Mouse (Mus musculus): Measurements from ENCODE around the gene Sema6c. TPM values are rescaled to one million over a fixed set of nuclear protein-coding genes. Genes with fewer than 3 reads are reported as not detected.

Sema6c gene
- polyA plus RNA-seq (2015; fragmentation: Nextera tagmentation; extraction: Ambion mirVana): 0.99 and 1.9 TPM in 2 replicates

DNA sequence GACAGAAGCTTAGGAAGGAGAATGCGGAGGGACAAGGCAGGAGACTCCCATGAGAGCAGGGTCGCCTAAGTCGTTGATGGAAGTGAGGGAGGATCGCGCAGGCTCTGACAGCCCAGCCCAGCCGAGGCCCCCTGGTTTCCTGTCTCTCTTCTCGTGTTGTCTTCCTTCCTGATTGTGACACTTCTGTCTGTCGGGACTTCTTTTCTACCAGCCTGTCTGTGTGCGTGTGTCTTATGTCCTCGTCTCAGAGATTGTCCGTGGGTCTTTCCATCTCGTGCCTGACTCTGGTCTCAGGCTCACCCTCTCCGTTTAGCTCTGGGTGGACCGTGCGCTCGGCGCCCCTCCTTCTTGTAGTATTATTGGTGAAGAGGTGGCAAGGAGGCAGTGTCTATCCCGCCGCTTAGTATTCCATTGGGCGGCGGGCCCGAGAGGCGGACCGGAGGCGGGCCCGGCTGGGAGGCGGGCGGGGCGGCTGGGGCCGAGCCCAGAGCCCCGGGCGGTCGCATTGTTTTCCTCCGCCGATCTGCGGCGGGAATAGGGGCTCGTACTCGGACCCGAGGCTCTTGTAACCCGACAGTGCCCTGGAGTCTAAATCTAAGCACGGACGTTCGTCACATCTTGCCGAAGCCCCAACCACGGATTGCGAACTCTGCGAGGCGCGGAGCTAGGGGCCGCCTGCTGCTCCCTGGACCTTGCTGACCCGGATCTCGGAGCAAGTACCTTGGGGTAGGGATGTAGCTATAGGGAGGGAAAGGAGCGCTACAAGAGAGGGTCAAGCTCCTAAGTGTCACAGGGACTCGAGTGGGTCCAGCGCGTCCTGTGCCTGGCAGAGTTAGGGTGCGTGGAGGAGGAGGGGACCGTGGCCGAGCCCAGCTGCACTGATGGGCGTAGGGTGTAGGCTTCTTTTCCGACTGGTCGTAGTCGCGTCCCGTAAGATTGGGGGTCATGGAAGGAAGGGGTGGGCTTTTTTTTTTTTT lies at the start of gene Sema6c:
Gene Sema6c, plus strand, starts transcription at position 471 of the 977 bp plus-strand sequence.

GRCm38 (mm10) chr3:95110911-95111726 lies 49.1 kb upstream of the Sema6c start, which contains the start of gene Vps72:
TSS of gene Vps72 (plus strand) at chr3:95111022.

GRCm38 (mm10) chr3:95124246-95124645 lies 36.0 kb upstream of the Sema6c start, which contains the start of gene Tmod4:
TSS of gene Tmod4 (plus strand) at chr3:95124476.

DNA sequence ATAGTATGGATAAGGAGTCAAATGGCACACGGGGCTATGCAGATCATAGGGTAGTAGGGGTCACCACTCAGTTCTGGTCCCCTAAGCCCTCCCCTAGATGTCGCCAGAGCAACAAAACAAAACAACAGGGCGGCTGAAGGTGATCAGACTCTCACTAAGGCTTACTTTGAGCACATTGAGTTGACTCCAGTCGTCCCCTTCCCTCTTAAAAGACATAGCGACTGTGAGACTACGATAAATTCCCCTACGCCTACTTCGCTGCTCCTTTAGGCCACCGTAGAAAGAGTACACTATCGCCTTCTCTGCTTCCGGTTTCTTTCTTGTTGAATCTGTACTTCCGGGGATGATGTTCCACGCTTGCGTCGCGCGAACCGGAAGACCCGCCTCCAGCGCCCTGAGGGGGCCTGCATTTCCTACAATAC lies 26.6 kb upstream of the Sema6c start, which contains the start of the genes Scnm1 and Lysmd1:
Gene Scnm1, minus strand, starts transcription at position 332 of the 422 bp plus-strand sequence.
Gene Lysmd1, plus strand, starts transcription at position 409 of the 422 bp plus-strand sequence.

DNA sequence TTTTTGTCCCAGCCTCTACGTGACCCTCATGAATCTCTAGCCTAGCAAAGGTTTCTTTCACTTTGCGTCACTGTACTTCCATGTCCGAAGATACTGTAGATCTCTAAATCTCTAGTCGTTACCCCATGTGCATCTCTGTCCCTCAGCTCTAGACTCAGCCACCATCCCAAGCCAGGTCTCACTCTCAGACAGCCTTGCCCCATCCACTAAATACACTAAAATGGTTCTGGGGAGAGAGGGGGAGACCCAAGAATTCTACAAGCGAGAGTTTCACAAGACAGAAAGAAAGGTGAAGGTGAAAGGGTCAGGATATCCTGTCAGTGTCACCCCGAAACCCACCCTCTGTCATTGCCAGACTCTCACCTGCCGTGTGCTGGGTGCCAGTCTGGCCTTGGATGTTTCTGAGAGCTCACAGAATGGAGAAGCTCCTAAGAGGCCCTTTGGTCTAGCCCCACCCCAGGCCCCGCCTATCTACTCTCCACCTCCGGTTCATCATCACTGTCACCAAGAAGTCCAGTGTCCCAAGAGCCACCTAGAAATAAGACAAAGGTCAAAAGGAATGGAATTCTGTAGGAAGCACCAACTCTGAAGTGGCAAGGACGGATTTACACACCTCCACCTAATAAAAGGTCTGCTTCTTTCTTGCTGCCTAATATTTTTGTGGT lies 18.2 kb upstream of the Sema6c start, which contains the start of gene Tnfaip8l2:
Gene Tnfaip8l2, minus strand, starts transcription at position 409 of the 665 bp plus-strand sequence.

GRCm38 (mm10) chr3:95217255-95218134 lies 57.2 kb downstream of the Sema6c start, which contains the start of gene Gabpb2:
TSS of gene Gabpb2 (minus strand) at chr3:95217916.

Small RNA genes lying within 50 kb of the gene (microRNA-seq; reads per million reads assigned to microRNA genes)
- gene Mir8099-1: not detected

Other genes starting within 250 kb of the Sema6c start
- gene Selenbp1, start 227.4 kb upstream of the Sema6c start, polyA plus RNA-seq (2015; fragmentation: Nextera tagmentation; extraction: Ambion mirVana): 33.3 and 38.8 TPM in 2 replicates
- 2.5 TPM in 2 replicates for gene Rfx5, start 206.4 kb upstream of the Sema6c start, polyA plus RNA-seq (2015; fragmentation: Nextera tagmentation; extraction: Ambion mirVana)
- 16.9 and 20.8 TPM in 2 replicates for gene Pi4kb, start 185.7 kb upstream of the Sema6c start, polyA plus RNA-seq (2015; fragmentation: Nextera tagmentation; extraction: Ambion mirVana)
- gene Zfp687, start 145.0 kb upstream of the Sema6c start, polyA plus RNA-seq (2015; fragmentation: Nextera tagmentation; extraction: Ambion mirVana): 10.1 and 10.3 TPM in 2 replicates
- gene Psmd4, start 117.8 kb upstream of the Sema6c start, polyA plus RNA-seq (2015; fragmentation: Nextera tagmentation; extraction: Ambion mirVana): 173 and 183 TPM in 2 replicates
- 15.7 and 18.3 TPM in 2 replicates for gene Pip5k1a, start 53.5 kb upstream of the Sema6c start, polyA plus RNA-seq (2015; fragmentation: Nextera tagmentation; extraction: Ambion mirVana)
- gene Vps72, start 49.4 kb upstream of the Sema6c start, polyA plus RNA-seq (2015; fragmentation: Nextera tagmentation; extraction: Ambion mirVana): 55.1 and 64.5 TPM in 2 replicates
- gene Tmod4, start 36.0 kb upstream of the Sema6c start, polyA plus RNA-seq (2015; fragmentation: Nextera tagmentation; extraction: Ambion mirVana): 0.53 and 0.96 TPM in 2 replicates
- gene Scnm1, start 26.4 kb upstream of the Sema6c start, polyA plus RNA-seq (2015; fragmentation: Nextera tagmentation; extraction: Ambion mirVana): 31.7 and 43.2 TPM in 2 replicates
- gene Lysmd1, start 26.4 kb upstream of the Sema6c start, polyA plus RNA-seq (2015; fragmentation: Nextera tagmentation; extraction: Ambion mirVana): 7.1 and 8.2 TPM in 2 replicates
- gene Tnfaip8l2, start 18.1 kb upstream of the Sema6c start, polyA plus RNA-seq (2015; fragmentation: Nextera tagmentation; extraction: Ambion mirVana): 5.4 and 12.3 TPM in 2 replicates
- gene Gabpb2, start 57.5 kb downstream of the Sema6c start, polyA plus RNA-seq (2015; fragmentation: Nextera tagmentation; extraction: Ambion mirVana): 3.8 and 4.0 TPM in 2 replicates
- gene Cdc42se1, start 68.3 kb downstream of the Sema6c start, polyA plus RNA-seq (2015; fragmentation: Nextera tagmentation; extraction: Ambion mirVana): 66.3 and 71.6 TPM in 2 replicates
- 4.9 and 5.8 TPM in 2 replicates for gene Mllt11, start 71.7 kb downstream of the Sema6c start, polyA plus RNA-seq (2015; fragmentation: Nextera tagmentation; extraction: Ambion mirVana)
- gene Gm128, start 81.1 kb downstream of the Sema6c start, polyA plus RNA-seq (2015; fragmentation: Nextera tagmentation; extraction: Ambion mirVana): 0.28 and 0.31 TPM in 2 replicates
- gene Bnipl, start 90.7 kb downstream of the Sema6c start, polyA plus RNA-seq (2015; fragmentation: Nextera tagmentation; extraction: Ambion mirVana): 5.2 and 6.8 TPM in 2 replicates
- gene Mindy1, start 120.9 kb downstream of the Sema6c start, polyA plus RNA-seq (2015; fragmentation: Nextera tagmentation; extraction: Ambion mirVana): 42.4 and 43.8 TPM in 2 replicates
- 13.8 and 14.0 TPM in 2 replicates for gene Prune1, start 121.6 kb downstream of the Sema6c start, polyA plus RNA-seq (2015; fragmentation: Nextera tagmentation; extraction: Ambion mirVana)
- gene Anxa9, start 146.7 kb downstream of the Sema6c start, polyA plus RNA-seq (2015; fragmentation: Nextera tagmentation; extraction: Ambion mirVana): 6.6 and 9.3 TPM in 2 replicates
- gene Cers2, start 154.3 kb downstream of the Sema6c start, polyA plus RNA-seq (2015; fragmentation: Nextera tagmentation; extraction: Ambion mirVana): 108 and 111 TPM in 2 replicates
- gene Setdb1, start 196.7 kb downstream of the Sema6c start, polyA plus RNA-seq (2015; fragmentation: Nextera tagmentation; extraction: Ambion mirVana): 11.0 and 12.2 TPM in 2 replicates
- gene 4930558C23Rik, start 242.4 kb downstream of the Sema6c start, polyA plus RNA-seq (2015; fragmentation: Nextera tagmentation; extraction: Ambion mirVana): not detected in 2 replicates